Mouse (Mus musculus) CH12.LX (cell line): ENCODE data around the gene Nwd2.

Source experiments
- CTCF ChIP-seq, 2 experiments: IDR thresholded peaks in 1 of 2; conservative IDR thresholded peaks in 1 of 2; 2 replicates each; pipeline ENCODE4 v1.5.1; 2011 to 2012; ENCODE audit warnings: low read depth in 2 of 2, low read length in 2 of 2, improper control_type of control experiment in 1 of 2, inconsistent platforms in 1 of 2, mild to moderate bottlenecking in 1 of 2, moderate library complexity in 1 of 2
- NRF1 ChIP-seq: IDR thresholded peaks from 2 replicates; pipeline ENCODE4 v1.6.1; 2014; ENCODE audit warnings: low read depth, mild to moderate bottlenecking, inconsistent platforms, low read length, improper control_type of control experiment, moderate library complexity
- POLR2AphosphoS2 ChIP-seq: IDR thresholded peaks from 2 replicates; pipeline ENCODE4 v1.6.1; 2011; ENCODE audit warnings: low read depth, low read length, improper control_type of control experiment

GRCm38 (mm10) chr5:63648187-63648586 is 715 bp upstream of the Nwd2 start:
- TF ChIP-seq POLR2AphosphoS2 (no peak), NRF1 (no peak), CTCF (conservative IDR thresholded peaks at IDR 0.05 in 1 of 2, IDR thresholded peaks at IDR 0.05 in 1 of 2; ENCODE audit: low read depth in 2 of 2, low read length in 2 of 2) (no peak)
